Mouse (Mus musculus) kidney, postnatal 25 days (tissue): ENCODE data around the gene Apol7a.
"Not testable (repeated sequence)": the region's sequence is repeated elsewhere in the genome, so short reads cannot be mapped to it uniquely, and the experiment has no call there.

Experiments
- DNase-seq, 2 experiments: peaks; one replicate each; pipeline ENCODE4 v3.0.0; 2021; ENCODE audit warnings: mixed read lengths in 2 of 2

The Apol7a gene

DNA sequence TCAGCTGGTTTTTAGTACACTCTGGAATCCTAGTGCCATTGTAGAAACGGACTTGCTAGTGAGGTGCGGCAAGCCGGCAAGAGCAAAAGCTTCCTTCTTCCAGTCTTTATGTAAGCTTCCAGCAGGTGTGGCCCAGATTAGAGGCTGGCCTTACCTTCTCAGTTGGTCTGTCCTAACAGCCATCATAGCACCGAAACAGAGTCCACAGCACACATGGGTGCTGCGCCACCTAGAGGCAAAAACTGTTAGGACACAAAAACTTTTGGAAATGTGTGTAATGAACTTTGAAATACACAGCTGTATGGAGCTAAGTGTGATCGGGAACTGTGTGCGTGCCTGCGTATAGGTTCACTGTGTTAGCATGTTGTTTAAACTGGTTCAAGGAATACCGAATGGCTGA lies at the start of gene Apol7a:
TSS of gene Apol7a (minus strand) at position 84 of the 400 bp plus-strand sequence.
- peak in 1 of 2 experiments; percentile 11 for DNase-seq

DNA sequence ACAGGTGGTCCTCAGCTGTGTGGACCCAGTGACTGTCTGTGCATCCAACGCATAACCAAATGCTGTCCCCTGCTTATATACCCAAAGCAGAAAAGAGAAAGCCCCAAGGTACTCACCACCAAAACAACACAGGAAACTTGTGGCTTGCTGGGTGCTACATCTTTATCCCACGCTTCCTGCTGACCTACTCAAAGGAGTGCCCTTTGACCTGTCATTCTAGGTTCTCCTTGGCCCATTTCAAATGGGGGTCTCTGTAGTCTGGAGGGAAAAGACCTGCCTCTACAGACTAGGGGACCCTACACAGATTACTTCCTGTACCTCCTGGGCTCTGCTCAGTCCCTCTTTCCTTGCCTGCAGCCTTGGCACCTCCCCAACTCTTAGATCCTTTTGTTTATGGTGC lies 48.5 kb upstream of the Apol7a start, which contains the start of gene Apol7b:
TSS of gene Apol7b (minus strand) at position 101 of the 400 bp plus-strand sequence.
- not testable (repeated sequence) for DNase-seq

DNA sequence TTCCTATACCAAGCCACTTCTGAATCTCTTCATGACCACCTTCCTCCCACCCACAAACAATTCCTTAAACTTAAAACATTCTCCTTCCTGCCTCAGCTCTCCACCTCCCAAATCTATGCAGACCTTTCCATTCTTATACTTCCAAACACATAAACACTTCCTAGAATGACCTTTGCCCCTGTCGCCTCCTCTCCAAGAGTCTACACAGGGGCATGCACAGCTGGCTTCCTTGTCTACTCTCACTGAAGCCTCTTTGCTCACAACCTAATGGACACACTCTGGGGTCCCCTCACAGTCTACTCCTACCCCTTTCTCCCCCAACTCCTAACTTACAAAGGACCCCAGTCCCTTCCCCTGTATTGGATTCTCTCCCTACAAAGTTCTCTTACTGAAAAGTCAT lies 46.8 kb upstream of the Apol7a start:
- DNase-seq: not testable (repeated sequence)

DNA sequence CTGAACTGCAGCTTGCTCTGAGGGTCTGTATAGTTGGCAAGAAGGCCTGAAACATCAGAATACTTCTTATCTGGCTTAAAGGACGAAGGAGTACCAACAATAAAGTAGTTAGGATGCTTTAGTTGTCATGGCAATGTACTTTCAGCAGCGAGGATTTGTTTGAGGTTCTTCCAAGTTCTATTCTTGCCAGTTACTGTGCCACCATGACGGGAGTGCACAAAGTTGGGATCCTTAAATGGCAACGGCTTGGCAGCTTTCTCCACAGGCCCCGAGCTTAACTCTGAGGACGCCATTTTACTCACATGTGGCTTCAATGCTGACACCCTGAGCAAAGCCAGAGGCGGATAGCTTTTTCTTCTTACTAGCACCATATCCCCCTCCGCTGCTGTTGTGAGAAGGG lies 45.8 kb upstream of the Apol7a start:
- not testable (repeated sequence) for DNase-seq

DNA sequence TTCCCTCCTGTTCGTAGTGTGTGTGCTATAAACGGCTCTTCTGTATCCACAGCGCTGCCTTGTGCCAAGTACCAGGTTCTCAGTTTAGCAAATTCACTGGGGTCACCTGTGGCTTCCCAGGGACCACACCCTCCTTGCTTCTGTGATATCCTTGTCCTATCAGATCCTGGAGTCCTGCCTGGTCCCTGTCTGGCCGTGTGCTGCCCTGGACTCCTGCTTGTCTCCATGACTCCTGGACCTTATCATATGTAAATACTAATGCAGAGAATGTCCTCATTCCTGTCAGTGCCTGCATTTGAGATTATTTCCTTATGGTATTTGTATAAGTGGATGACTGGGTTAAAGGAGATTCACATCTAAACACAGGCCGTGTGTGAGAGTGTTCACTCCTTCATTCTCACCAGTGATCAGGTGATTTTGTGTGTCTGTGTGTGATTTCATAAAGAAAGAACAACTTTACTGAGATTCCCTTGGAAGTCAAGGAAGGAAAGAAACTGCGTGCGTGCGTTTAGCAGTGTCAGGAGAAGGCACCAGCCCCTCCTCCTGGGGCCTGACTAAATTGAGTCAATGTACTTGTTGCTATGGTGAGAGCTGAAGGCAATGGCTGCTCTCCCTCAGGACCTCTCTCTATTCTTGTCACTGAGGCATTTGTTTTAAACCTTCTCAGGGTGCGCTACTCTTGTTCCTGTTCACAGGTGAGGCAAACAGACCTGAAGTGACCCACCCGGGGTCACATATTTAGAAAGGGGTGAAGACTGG lies 30.0 kb upstream of the Apol7a start:
- not testable (repeated sequence) for DNase-seq

DNA sequence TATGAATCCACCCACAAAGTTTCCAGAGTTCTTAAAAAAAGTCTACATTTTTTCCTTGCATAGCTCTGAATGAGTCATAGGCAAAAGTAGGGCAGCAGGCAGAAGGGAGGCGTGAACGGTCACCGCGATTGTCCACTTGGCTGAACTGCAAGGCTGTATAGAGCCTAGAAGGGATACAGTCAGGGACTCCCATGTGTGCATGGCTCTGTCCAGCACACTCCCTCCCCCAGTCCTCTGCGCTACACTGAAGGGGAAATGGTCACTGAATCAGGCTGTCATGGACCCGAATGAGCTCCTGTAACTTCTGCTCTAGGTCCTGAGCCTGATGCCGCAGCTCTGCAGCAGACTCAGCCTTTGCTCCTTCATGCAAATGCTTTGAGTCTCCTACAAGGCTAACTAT lies 24.0 kb upstream of the Apol7a start:
- DNase-seq: not testable (repeated sequence)

DNA sequence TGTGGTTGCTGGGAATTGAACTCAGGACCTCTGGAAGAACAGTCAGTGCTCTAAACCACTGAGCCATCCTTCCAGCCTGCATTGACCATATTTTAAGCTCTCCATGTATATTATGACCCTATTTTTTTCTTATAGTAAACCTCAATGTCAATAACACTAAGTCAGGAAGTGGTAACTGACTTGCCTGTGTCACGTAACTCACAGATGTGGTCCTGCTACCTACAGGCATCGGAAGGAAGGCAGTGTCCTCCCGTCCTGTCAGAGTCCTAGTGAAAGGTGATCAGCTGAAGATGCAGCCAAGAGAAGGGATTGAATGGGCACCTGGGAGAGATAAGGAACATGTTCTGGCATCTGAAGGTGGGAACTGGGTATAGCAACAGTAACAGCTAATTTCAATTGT lies 20.7 kb upstream of the Apol7a start:
- DNase-seq: not testable (repeated sequence)

DNA sequence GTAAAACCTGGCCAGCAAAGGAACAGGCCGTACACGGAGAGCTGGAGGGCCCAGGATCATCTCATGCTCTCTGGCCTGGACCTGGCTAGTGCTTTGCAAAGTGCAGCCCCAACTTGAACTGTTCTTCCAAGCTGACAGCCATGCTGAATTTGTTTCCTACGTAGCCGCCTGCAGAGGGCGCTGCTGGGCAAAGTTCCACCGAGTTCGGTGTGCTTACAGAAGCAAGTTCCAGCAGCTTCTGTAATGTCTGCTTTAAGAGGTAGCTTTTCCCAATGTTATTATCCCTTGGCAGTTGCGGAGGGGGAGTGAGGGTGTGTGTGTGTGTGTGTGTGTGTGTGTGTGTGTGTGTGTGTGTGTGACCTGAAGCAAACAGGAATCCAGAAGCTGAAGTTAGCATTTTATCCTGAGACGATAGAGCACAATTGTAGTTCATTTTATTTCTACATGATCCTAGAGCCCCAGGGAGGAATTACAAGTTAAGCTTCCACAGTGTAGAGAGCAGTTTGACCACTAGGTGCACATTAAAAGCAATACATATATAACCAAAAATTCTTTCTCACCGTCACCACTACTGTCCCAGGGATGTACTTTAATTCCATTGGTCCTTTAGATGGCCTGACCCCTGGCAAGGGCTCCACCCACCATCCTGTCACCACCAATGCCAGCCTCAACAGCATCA lies 17.9 kb upstream of the Apol7a start:
- not testable (repeated sequence) for DNase-seq

DNA sequence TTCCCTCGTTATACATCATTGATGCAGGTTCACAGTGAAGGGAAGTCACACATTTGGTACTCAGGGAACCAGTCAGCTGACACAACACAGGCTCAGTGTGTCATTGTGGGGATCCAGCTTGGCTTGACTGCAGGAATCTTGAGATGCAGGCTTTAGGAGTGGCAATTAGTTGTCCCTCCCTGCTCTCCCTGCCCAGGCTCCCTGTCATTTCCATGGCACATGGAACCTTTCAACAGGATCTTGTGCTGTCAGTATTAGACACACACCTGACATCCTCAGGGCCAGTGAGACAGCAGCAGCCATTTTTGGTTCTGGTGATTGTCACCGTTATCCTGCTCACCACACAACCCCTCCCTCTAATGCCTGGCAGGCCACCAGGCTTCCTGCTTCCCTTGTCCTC lies 16.7 kb upstream of the Apol7a start:
- DNase-seq: not testable (repeated sequence)

DNA sequence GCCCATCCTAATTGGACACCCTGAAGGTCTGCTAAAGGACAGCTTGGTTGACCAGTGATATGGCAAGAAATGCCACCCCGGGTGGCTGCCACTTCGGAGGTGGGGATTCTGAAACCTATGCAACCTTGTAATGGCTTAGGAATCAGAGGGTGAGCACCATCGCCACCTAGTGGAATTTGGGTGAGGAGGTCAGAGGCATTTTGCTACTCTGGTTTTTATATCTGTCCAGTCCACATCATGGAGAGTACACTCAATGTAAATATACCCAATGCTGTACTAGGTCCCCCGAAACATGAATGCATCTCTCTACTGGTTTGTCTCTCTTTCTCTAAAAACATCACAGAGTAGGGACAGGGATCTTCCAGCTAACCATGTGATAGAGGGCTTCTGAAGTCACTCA lies 13.8 kb upstream of the Apol7a start:
- not testable (repeated sequence) for DNase-seq

DNA sequence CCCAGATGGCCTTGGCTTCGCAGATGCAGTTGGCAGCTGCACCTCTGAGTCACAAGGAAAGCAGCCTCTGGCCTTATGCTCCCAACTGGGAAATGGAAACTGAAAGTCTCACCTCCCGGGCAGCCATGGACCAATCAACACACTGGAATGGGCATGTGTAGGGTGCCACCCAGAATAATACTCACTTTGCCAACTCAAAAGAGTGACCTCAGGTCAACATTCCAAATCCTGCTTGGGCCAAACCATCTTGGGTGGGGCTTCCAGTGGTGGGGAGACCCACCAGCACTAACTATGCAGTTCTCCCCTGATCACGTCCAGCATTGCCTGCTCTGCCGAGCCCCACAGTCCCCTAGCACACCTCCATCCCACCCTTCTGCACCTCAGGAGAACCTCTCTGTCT lies 12.1 kb upstream of the Apol7a start, which contains the start of gene Apol9a:
TSS of gene Apol9a (minus strand) at position 101 of the 400 bp plus-strand sequence.
- not testable (repeated sequence) for DNase-seq

DNA sequence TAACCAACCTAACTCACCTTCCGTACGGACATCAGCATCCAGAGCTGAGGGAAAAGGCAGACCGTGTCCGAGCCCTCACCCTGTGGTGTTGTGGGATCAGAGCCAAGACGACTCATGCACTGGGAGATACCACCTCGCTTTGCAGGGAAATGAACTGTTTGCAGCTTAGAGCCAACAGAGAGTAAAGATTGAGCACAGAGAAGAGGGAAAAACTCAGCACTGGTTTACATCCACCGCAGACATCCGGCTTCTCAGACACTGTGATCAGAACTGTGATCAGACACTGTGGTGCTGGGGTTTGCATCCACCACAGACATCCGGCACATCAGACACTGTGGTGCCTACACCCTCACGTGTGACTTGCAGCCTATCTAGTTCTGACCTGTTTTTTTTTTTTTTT lies 7.5 kb upstream of the Apol7a start:
- not testable (repeated sequence) for DNase-seq

DNA sequence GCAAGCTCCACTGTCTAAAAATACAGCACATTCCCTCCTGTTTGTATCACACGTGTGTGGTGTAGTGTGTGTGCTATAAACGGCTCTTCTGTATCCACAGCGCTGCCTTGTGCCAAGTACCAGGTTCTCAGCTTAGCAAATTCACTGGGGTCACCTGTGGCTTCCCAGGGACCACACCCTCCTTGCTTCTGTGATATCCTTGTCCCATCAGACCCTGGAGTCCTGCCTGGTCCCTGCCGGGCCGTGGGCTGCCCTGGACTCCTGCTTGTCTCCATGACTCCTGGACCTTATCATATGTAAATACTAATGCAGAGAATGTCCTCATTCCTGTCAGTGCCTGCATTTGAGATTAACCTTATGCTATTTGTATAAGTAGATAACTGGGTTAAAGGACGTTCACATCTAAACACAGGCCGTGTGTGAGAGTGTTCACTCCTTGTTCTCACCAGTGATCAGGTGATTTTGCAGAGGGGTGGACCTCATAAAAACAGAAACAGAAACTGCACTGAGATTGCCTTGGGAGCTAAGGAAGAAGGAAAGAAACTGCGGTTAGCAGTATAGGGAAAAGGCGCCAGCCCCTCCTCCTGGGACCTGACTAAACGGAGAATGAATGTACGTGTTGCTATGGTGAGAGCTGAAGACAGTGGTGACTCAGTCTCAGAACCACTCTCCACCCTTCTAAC lies 1.3 kb downstream of the Apol7a start:
- DNase-seq: not testable (repeated sequence)

DNA sequence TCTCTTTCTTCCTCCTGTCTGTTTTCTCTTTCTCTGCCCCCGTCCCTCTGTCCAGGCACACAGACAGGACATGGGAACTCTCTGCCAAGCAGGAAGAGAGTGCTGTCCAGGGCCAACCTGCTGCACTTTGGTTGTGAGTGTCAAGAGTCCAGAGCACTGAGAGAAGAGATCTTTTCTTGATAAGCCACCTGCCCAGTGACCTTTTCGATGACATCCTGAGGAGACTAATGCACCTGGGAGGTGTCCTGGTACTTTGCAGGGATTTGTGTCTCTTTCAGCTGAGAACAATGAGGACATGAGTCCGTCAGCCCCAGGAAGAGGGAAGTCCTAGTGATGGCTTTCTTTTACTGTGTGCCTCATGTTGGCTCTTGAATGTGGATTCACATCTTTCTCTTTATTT lies 5.1 kb downstream of the Apol7a start:
- not testable (repeated sequence) for DNase-seq

DNA sequence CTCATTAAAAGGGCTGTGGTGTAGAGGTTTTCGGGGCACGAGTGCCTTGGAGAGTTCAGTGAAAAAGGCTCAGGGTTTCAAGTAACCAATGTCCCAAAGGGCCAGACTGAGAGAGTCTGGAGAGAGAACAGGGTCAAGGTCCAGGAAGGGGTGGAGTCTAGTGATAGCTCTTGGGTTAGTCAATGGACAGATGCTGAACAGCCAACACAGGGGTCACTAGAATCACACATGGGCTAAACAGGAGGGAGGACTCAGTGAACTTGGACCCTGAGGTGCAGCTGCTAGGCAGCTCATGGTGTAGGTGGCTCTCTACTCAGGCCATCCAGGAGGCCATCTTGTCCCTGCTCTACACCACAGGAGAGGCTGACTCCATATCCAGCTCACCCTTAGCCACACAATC lies 11.4 kb downstream of the Apol7a start:
- peak; percentile 32 to 53 for DNase-seq

DNA sequence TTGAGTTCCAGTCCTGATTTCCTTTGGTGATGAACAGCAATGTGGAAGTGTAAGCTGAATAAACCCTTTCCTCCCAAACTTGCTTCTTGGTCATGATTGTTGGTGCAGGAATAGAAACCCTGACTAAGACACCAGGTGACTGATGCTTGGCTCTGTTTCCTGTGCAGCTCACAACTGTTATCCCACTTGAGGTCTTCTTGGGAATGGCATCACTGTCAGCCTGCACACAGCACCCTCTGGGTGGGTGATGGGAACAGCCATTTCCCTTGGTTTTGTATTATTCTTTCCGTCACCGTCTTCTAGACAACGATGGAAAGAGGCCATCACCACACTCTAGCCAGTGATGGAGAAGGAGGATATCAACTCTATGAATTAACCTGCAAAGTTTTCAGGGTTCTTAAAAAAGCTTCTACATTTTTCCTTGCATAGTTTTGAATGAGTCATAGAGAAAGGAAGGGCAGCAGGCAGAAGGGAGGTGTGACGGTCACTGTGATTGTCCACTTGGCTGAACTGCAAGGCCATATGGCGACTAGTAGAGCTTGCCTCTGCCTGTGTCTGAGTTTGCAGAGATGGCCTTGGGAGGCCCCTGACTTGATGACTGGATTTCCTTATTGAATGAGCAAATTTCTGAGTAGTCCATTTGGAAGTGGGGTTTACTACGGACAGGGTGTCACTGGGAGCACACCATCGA lies 14.4 kb downstream of the Apol7a start:
- peak in 1 of 2 experiments; percentile 13 for DNase-seq

DNA sequence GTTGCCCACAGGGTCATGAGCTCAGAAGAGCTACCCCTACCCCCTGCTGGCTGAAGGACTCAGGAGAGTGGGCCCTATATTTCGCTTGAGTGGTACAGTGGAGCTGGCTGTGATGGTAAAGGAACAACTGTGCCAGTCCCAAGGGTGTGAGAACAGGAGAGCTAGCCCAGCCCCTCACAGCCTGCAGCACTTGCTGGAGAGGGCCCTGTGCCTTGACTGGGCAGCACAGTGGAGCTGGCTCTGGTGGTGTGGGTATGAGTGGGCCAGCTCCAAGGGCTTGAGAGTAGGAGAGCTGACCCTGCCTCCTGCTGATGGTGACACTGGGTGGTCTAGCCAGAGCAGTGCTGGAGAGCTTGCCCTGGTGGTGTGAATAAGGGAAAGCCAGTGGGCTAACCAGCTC lies 16.0 kb downstream of the Apol7a start:
- DNase-seq: no peak

DNA sequence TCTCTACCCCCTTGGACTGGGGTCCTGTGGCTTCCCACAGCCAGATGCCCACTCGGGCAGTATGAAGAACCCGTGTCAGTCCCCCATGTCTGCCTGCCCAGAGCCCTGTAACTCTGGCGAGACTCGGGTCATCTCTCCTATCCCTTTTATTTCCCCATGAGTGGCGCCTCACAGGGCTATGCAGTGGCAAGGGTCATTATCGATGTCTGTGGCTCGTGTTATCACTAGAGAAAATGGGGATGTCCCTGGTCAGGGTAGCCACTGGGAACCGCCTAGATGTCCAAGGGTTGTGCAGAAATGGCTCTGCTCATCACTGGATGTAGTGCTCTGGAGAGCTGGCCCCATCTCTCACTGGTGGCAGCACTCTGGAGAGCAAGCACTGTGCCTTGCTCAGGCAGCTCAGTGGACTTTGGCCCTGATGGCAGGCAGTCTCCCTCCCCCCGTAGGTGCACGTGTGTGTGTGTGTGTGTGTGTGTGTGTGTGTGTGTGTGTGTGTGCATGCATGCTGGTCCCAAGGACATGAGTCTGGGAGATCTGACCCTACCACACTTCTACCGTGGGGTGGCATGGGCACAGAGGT lies 16.5 kb downstream of the Apol7a start:
- DNase-seq: peak in 1 of 2 experiments; percentile 53

DNA sequence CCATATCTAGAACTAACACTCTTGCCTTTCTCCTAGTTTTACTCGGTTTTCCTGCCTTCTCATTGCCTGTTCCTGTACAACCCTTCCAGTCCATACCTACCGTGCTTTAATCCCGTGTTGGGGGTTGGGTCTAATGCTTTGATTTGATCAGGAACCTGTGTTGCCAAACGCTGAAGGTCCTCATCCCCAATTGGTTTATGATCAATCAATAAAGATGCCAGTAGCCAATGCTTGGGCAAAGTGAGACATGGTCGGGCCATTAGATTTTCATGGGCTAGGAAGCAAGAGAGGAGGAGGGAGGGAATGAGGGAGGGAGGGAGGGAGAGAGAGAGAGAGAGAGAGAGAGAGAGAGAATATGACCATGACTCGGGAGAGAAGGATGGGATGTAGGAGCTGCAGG lies 17.4 kb downstream of the Apol7a start:
- DNase-seq: no peak

DNA sequence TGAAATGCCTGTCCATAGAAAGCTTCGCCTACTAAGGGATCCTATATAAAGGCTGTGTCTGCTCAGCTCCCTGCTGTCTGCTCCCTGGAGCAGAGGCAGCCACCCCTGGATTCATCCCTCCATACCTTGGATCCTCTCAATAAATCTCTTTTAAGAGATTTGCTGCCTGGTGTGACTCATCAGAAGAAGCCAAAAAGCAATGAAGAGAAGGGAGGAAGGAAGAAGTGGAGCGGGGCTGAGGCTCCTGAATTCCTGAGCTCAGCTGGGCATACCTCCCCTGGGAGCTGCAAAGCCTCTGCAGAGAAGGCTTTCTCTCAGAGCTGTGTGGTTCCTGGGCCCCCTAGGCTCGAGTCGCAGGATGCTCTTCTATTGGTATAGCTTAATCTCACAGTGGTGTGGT lies 19.0 kb downstream of the Apol7a start:
- DNase-seq: no peak

DNA sequence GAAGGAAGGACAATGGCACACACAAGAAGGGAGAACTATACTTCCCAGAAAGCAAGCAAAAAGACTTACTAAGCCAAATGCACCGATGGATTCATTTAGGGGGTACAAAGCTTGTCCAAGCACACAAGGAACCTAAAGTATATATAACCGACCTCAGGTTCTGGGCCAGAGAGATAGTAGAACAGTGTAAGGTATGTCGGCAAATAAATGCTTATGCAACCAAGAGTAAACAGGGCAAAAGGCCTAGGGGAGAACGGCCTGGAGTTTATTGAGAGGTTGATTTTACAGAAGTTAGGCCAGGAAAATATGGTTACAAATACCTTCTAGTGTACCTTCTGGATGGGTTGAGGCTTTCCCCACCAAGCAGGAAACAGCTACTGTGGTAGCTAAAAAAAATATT lies 21.5 kb downstream of the Apol7a start:
- no peak for DNase-seq

DNA sequence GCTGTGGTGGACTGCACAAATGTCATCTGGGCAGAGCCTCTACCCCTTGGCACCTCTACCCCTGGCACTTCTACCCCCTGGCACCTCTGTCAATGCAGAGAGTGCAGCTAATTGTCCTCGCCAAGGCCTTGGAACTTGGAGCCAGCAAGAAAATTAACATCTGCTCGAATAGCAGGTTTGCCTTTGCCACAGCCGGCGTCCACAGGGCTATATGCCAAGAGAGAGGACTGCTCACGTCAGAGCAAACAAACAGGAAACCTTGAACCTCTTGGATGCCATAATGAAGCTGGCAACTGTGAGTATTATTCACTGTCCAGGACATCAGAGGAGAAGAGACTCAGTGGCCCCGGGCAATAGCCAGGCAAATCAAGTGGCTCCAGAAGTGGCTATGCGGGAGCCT lies 22.0 kb downstream of the Apol7a start:
- DNase-seq: no peak
